Mouse (Mus musculus) B cell, adult 2 months (primary cell): ENCODE measurements around the gene Tenm4.

ENCODE experiments used
- DNase-seq, 2 experiments: peaks; one replicate each; pipeline ENCODE4 v3.0.0; 2022

Tenm4 gene

DNA sequence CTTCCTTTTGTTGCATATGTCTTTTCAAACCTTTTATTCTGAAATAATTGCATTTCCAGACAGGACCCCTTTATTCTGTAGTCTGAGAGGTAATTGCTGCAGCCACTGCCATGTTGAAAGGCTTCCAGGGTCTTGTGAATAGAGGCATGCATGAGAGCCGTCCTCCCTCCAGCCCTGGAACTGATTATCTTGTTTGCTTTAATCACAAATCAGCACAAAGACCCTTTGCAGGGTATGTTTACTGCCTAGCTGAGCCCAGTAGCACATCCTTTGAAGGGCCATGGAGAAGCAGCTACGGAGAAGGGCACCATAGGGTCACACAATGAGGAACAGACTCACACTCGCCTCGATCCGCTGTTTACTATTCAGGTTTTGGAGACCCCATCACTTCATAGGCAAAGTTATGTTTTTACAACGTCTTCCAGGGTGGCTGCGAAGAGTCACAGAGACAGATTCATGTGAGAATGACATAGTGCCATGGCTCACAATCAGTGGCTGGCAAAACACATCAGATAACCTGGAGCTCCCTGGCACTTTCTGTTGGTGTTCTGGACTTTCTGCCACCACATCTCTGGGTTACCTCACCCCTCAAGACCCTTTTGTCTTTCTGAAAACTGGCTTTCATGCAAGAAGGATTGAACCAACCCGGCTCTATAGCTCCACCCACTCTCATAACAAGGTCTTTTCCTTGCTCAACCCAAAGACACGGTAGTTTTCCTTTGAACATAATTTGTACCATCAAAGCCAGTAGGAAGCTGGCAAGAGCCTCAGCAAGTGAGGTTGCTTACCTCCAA lies 425.6 kb downstream of the Tenm4 start:
- no peak for DNase-seq

DNA sequence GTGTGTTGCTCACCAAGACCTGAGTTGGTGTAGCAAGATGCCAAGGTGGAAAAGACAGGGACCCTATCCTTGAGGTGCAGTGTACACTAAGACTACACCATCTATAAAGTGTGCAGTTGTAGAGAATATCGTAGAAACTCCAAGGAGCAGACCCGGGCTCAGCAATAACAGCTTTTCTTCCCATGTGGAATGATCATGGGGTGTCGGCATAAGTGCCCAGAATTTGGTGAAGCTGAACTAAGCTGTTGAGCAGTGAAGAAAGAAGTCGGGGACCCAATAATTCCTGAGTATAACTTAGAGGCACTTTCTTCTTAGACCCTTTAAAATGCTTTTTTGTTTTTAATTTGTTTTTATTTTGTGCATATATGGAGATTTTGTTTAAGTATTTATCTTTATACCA lies 426.8 kb downstream of the Tenm4 start:
- DNase-seq: no peak

DNA sequence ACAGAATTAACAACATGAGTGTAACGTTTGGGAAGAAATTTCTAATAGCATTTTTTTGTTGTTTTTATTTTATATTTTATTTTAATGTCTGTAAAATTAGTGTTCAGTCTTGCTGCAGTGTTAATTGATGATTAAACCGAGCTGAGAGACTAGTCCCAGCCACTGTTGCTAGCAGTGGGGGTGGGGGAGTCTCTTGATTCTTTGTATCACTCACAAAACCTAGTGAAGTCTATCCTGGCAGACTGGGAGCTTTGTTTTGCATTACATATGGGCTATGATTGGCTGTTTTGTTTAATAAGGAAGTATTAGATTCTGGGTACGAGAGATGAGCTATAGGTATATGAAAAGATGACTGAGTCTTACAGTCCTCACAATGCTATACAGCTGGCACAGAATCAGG lies 428.0 kb downstream of the Tenm4 start:
- no peak for DNase-seq

DNA sequence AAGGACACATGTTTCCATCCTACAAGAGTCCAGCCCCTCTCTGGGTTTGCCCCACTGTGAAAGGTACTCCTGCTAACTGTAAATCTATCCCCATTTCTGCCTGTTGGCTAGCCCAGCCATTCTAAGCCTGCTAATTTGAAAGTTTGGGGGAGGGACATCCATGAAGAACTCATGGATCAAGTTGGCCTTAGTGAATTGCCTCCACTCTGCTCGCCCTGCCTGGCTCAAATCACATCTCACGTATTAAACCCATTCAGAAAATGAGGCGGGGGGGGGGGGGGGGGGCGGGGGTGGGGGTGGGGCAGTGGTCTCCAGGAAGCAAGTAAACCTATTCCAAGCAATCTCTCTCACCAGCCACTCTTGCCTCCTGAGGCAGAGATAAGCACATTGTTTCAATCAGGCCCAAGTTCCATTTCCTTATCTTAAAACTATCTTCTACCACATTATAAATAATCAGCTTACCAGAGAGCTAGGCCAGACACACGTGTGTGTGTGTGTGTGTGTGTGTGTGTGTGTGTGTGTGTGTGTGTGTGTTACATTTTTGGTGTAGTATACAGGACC lies 429.4 kb downstream of the Tenm4 start:
- DNase-seq: no peak

DNA sequence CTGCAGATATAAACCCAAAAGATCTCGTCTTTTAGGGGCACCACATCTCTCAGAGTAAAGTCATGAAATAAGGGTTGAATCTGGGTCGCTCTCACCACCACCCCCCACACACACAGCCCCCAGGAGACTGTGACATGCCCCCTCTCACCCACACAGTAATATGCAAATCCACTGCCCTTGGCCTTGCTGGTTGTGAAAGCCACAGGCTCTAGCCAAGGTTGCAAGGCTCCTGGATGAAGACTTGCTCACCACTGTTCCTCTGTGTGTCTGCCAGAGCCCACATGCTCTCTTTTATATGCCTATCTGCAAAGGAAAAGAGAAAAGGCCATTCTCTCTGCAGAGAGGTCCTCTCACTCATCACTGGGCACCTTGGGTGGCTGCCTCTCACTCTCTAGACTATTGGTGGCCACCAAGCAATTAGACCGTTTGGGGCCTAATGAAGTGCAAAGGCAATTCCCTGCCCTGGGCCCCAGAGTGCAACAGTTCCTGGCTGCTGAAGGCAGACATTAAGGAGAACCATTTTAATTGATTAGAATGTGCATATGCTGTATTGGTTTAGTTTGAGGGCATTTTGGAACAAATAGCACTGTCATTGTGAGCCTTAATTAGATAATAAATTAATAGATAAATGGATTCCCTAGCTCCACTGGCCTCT lies 433.2 kb downstream of the Tenm4 start:
- DNase-seq: no peak

DNA sequence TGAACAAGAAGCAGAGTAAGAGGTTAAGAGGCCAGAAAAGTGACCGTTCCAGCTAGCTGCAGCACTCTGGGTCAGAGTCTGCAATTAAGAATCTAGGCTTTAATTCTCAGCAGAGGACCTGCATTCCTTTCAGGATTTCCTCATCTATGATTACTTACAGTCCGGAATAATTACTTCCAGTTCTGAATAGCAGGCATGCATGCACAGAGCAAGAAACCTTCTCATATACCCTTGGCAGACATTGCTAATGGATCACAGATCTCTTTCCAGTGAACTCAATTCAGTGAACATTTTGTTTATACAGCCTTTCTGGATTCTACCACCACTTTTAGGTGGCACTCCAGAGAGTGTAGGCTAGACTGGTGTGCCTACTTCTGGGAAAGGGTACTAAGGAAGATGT lies 434.3 kb downstream of the Tenm4 start:
- DNase-seq: no peak

DNA sequence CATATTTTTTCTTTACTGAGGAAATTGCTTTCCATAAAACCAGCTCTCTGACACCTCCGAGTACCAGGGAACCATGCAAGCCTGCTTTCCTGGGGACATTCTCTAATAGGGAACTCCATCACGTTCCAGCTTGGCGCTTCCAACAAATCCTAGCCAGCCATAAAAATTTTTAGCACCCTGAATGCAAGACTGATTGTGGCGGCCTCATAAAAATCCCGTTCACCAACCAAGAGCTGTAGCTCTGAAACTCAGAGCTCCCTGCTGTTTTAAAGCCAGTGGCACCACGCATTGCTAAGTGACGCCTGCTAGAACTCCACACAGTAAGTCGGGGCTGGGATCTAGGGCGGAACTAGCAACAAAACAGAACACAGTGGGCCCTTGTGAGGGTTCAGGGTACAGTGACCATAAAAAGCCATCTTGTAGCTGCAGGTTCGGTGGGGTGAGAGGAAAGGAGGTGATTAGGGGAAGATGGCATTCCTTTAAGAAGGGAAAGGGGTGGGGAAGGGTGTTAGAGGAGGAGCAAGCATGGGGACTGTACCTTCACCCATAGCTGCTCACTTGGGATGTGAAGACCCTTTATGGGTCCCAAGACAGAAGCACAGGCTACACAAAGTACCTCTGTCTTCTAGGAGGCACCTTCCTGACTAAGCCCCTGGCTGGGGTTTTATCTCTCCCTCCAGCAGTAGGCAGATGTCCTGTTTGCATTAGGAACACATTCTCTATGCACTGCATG lies 439.0 kb downstream of the Tenm4 start:
- no peak for DNase-seq

DNA sequence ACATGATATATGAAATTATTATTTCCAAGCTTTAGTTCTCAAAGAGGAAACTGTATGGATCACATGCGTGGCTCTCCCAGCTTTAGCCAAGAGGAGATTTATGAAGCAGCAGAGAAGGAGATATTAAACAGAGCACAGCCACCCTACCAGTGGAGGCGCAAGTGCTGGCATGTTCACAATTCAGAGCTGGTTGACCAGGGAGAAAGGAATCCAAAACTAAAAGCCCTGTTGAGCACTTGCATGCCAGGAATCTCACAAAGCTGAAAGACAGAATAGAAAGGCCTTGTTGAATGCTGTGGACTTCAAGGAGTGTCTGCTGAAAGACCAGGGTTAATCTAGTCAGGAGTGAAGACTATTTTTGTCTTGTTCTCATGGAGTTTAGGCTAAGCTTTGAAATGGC lies 446.3 kb downstream of the Tenm4 start:
- no peak for DNase-seq

DNA sequence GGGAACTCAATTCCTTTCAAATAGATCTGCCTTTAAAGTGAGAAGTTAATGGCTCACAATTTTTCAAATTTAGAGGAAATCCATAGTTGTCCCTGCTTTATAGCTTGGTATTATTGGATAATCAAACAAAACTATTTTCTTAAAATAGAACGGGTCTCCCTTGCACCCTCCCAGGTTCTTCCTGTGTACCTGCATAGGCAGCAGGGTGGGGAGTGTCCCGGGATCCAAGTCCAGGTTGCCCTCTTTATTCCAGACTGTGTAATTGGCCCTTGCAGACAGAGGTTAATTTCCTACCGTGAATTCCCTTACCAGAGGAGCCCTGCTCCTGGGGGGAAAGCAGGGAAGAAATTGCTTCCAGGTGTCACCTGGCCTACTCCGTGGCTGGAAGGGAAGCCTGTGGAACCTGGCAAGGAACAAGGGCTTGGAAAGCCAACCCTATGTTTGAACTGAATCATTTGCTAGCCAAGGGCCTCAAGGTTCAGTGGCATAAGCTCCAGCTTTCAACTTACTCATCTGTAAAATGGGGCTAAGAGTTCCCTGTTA lies 449.0 kb downstream of the Tenm4 start:
- no peak for DNase-seq

DNA sequence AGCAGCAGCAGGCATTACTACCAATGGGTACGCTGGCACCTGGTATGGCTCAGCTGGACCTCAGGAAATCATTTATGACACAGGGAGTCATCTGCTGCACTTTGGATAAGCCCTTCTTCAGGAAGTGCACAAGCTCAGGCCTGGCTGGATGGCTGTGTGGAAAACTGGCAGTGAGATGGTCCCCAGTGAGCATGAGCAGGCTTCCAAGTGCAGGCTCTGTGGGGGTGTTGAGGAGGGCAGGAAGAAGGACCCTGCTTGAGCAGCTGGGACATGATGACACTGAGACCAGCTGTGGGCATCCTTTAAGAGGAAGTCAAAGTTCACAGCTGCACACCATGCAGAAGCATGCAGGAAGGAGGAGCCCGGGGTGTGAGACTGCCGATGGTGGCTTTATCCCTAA lies 455.3 kb downstream of the Tenm4 start:
- DNase-seq: no peak

DNA sequence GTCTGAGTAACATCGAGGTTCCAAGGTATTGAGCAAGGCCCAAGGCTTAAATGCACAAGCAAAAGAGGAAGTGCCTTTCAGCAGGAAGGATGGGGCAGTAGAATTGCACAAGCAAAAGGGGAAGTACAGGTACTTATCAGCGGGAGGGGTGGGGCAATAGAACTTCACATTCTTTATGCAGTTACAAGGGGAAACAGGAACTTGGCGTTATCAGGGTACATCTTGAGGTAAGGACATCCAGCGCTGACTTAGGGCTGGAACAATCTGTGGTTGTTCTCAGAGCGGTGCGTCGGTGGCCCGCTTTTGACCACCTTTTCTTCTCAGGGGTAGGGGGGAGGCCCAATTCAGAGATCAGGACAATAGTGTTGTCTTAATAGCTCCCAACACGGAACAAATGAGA lies 459.5 kb downstream of the Tenm4 start:
- peak; percentile 5 to 30 for DNase-seq

DNA sequence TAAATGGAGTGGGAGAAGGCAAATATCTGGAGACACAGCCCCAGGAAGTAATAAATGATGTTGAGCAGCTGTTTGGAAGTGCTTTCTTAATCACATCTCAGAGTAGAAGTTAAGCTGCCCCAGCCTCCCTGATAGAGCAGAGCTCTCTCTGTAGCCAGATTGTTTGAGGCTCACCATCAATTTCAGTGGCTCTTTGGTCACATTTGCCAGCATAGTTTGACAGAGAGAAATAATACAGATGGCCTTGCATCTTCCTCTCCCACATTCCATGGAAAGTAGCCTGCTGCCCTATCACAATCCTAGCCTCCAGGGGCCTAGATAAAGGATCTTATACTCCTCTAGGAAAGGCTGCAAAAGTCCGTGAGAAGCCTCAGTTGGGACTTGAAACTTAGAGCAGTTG lies 462.0 kb downstream of the Tenm4 start:
- DNase-seq: no peak

DNA sequence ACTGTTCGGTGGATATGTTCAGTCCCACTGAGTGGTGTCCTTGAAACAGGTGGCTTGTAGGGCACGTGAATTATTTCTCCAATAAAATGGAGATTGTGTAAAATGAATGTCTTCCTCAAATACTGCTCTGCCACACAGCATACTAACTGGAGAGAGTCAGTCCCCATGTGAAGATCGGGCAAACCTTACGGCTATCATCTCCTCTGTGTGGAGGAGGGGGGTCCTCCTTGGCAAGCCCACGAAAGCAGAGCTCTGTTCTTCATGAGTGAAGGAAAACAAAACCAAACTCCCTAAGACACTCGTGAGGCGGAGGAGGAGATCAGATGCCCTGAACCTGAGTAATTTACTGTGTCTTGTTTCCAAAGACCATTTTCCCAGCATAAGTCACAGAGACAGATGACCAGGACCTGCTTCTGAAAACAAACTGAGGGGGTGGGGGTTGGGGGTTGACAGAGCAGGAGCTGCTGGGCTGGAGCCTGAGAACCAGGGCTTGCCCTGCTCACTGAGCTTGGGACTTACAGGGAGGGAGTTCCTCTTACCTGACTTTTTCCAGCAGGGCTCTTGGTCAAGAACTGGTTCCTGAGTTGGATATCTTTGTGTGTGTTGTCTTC lies 464.9 kb downstream of the Tenm4 start:
- DNase-seq: no peak

DNA sequence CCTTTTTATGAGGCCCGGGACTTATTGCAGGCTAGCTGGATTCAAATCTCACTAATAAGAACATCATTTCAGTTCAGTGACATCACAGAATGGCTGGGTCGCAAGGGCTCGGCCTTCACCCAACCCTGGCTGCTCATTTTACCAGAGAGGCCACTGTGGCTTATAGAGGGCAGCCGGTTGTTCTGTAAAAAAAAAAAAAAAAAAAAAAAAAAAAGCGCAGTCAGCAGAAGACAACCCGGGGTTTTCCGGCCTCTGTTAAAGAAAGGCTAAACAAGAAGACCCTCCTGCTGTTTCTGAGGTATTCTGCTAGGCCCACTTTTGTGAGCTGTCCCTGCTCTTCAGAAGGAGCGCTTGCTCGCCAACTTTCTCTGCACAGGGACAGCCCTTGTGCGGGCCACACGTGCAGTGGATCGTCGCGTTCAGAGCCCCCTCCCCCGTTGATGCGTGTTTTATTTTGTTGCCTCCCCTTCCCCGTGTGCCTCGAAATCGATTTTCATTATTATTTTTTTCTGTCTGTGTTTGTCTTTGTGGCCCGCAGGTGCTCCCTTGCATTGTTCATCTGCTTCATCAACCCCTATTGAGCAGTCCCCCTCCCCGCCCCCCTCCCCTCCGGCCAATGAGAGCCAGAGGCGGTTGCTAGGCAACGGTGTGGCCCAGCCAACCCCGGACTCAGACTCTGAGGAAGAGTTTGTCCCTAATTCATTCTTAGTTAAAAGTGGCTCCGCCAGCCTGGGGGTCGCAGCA lies 472.6 kb downstream of the Tenm4 start:
- no peak for DNase-seq

DNA sequence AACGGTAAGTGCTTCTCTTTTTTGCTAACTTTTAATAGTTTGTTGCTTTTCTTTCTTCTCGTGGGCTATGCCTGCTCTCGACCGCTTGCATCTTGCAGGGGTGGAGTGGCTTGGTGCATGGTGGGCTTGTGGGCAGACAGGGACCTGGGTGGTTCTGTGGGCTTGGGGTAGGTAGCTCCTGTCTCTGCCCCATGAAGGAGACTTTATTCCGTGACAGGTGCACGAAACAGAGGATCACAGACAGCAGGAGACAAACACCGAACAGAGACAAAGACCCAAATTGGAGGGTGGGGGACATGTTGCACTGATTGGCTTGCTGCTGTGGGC lies 473.1 kb downstream of the Tenm4 start:
- no peak for DNase-seq

DNA sequence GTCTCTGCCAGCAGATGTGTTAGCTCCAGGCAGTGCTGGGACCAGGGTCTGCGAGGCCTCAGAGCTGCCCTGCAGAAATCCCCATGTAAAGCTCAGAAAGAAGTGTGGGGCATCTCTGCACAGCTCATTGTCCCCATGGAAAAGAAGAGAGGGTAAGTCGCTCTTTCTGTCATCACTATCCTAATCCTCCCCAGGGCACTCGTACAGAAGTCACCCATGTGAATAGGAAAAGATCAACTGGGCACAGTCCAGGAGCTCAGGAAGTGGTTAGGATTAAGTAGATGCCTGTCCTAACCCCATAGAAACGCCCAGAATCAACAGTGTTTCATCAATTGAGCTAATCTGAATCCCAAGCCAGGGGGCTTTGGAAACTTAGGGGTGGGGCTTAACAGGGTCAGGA lies 476.6 kb downstream of the Tenm4 start:
- no peak for DNase-seq

DNA sequence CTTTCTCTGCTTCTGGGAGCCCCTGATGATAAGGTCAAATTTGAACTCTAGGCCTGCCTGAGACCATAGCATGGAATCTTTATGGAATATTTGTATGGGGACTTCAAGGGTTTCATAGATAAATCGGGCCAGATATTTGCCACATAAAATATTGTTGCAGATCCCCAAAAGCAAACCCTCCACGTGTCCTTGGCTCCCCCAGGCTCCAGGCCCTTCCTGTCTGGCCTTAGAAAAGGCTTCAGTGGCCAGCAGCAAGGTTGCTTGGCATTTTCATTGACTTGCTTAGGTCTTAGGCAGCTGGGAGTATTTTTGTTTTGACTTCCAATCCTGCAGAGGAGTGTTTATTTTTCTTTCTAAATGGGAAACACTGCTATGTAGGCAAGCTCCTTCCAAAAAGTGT lies 477.6 kb downstream of the Tenm4 start:
- DNase-seq: no peak

DNA sequence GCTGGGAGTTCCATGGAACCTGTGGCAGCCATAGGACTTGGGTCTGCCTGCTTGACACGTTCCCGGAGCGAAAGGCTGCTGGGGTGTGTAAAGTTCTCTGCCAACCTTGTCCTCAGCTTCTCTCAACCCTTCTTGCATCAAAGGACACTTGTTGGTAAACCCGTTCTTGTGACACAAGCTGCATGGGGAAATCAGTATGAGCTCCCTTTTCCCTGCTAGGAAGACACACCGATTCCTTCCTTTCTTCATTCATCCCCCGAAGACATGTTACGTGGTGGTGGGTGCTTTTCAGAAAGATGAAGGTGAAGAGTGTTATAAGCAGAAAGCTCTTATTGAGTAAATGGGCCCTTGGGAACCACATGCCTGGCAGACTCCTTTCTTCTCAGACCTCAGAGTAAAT lies 478.1 kb downstream of the Tenm4 start:
- no peak for DNase-seq

DNA sequence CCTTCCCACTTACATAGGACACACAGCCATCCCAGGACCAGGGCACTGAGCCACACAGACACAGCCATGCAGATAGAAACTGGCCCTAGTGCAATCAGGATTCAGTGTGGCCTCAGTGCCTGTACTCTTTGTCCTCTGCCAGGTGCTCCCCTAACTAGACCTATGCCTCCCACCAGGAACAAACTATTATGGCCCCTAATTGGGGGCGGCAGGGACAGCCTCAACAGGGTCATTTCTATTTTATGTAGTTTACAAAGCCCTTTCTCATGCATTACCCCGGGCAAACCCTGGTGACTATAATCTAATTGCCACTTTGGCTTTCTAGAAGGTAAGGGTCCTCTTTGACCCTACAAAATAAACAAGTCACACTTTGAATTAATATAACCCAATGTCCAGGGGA lies 479.4 kb downstream of the Tenm4 start:
- DNase-seq: no peak

DNA sequence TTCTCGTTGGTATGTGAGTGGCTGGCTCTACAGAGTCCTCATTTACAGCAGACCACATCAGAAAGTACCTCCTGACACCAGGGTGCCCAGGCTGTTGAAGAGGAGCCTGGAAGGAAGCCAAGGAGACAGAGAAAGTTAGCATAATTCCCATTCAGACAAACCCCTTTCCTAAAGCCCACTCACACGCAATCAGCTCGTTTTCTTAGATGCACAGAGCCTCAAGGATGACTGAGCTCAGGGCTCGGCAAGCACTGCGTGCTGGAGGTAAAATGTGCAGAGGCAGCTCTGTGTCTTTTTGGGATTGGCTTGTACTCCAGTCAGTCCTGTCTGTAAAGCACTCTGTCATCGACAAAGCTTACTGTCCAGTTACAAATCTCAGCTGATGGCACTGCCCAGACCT lies 480.0 kb downstream of the Tenm4 start:
- DNase-seq: no peak

DNA sequence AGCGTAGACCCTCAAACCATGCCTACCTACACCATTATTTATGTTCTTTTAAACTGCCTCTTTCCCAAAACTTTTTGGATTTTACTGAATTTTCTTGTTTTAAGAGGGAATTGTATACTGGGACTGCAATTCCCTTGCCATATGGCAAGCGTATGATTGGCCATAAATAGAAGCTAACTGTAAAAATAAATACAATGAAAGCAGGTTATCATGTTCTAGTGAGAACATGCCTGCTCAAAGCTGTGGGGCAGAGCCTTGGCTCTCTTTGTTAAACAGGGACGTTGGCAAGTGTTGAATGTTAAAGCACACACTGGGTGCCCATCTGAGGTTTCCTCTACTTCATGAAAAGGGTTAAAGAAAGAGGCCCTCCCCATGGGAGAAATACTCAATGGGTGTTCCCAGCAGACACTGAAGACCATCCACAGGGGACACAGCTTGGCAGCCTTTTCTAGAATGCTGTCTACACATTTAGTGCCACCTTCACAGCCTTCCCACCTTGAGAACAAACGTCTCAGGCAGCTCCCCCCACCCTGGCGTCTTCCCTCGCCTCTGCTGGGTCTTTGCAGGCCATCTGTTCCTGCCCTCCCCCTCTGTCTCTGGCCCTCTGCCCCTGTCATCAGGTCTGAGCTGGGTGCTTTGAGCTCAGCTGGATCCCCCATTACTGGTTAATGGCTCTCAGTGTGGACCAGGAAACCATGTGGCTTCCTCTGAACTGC lies 480.7 kb downstream of the Tenm4 start:
- no peak for DNase-seq

DNA sequence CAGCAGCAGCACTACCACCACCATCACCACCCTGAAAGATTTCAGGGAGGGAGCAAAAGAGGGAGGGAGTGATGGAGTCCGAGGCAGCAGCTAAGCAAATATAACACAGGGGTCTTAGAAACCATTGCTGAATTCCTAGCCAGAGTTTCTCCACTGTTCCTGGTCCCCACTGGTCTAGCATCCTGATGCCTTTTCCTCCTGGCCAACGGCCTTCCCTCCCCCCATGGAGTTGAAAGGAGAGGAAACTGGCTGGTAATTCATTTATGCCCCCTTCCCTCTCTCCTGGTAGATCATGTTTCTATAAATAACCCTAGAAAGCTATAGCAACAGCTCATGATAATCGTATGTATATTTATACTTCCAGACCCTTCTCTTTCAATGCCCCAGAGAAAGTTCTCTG lies 481.8 kb downstream of the Tenm4 start:
- DNase-seq: no peak
